Mouse (Mus musculus) erythroblast, embryonic 14.5 days (primary cell): ENCODE data around the gene Meis2.

Experiments used
- GATA1 ChIP-seq: IDR thresholded peaks from 2 replicates; pipeline ENCODE4 v1.6.1; 2012; ENCODE audit warnings: low read length, inconsistent platforms, mixed read lengths
- TAL1 ChIP-seq: IDR thresholded peaks from 3 replicates; pipeline ENCODE4 v1.6.1; 2012; ENCODE audit warnings: low read length, inconsistent platforms, mixed read lengths

DNA sequence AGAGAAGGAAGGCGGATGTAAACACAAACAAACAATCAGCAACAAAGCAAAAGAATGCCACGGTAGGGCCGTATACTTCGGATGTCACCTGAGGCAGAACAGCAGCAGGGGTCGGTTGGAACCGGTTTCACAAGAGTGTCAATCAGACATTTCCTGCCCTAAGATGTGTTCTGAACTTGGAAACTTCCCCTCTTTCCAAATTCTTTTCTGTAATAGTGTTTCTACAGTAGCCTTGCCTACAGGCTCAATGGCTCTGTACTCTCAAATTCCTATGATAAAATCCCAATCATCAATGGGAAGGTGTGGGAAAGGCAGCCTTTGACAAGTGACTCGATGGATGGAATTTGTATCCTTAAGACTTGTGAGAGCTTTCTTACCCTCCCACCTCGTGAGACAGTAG, 96.4 kb downstream of the Meis2 start:
- no peak for TF ChIP-seq GATA1
- no peak for TF ChIP-seq TAL1
